Mouse (Mus musculus): ENCODE data around the gene Tlx2. TPM values are rescaled to one million over a fixed set of nuclear protein-coding genes. Genes with fewer than 3 reads are reported as not detected.

Gene Tlx2
- polyA plus RNA-seq, 1 experiment from 2014 or later, result not detected

- no peak overlapping the region for H3K27ac ChIP-seq
- H3K4me3 ChIP-seq, result no peak overlapping the region
- H3K36me3 ChIP-seq, result no peaks in the 10 kb centered on the region
- WGBS, result 23% methylated on average over 6 of the region's 6 CpGs
- H3K27me3 ChIP-seq (ENCODE audit: low read depth, poor library complexity, severe bottlenecking), result peaks cover 100% of the 10 kb centered on the region
- no peak for DNase-seq (ENCODE audit: low spot score)
- no peaks in the 10 kb centered on the region for H3K9me3 ChIP-seq (replicated peaks)
- H3K4me1 ChIP-seq, result peaks cover 33% of the 10 kb centered on the region
Observed at GRCm38 (mm10) chr6:83066441-83066840, 3.7 kb downstream of the Tlx2 start.

- Histone ChIP-seq H3K4me1 (peaks cover 29% of the 10 kb centered on the region), H3K36me3 (no peaks in the 10 kb centered on the region), H3K27ac (no peak overlapping the region), H3K27me3 (ENCODE audit: low read depth, poor library complexity, severe bottlenecking) (peaks cover 100% of the 10 kb centered on the region), H3K9me3 (replicated peaks) (no peaks in the 10 kb centered on the region), H3K4me3 (no peak overlapping the region)
- DNase-seq (ENCODE audit: low spot score), result no peak
- WGBS, result 46% methylated on average over 8 of the region's 8 CpGs
Observed at GRCm38 (mm10) chr6:83065995-83066394, 4.1 kb downstream of the Tlx2 start.

GRCm38 (mm10) chr6:83058725-83059124 is 11.4 kb downstream of the Tlx2 start:
- H3K27me3 ChIP-seq (ENCODE audit: low read depth, poor library complexity, severe bottlenecking), result peaks cover 55% of the 10 kb centered on the region

GRCm38 (mm10) chr6:83057790-83058189 is 12.3 kb downstream of the Tlx2 start, which contains the start of gene Dqx1:
TSS of gene Dqx1 (plus strand) at chr6:83057844.
- WGBS, result 50% methylated on average over 3 of the region's 3 CpGs

More at GRCm38 (mm10) chr6:83058725-83059124, 11.4 kb downstream of the Tlx2 start:
- 84% methylated on average over 2 of the region's 2 CpGs for WGBS
- Histone ChIP-seq H3K36me3 (peaks cover 29% of the 10 kb centered on the region), H3K9me3 (replicated peaks) (no peaks in the 10 kb centered on the region), H3K4me1 (peaks cover 27% of the 10 kb centered on the region), H3K4me3 (no peak overlapping the region), H3K27ac (no peak overlapping the region)
- DNase-seq (ENCODE audit: low spot score), result no peak

GRCm38 (mm10) chr6:83054871-83055431 is 15.1 kb downstream of the Tlx2 start, which contains the start of gene Htra2:
TSS of gene Htra2 (minus strand) at chr6:83055273.
- Histone ChIP-seq H3K27ac (peak within 1 kb of the TSS; percentile 93), H3K4me3 (peak within 1 kb of the TSS; percentile 99), H3K27me3 (ENCODE audit: low read depth, poor library complexity, severe bottlenecking) (peaks cover 17% of the 10 kb centered on the region), H3K9me3 (replicated peaks) (no peaks in the 10 kb centered on the region), H3K4me1 (peaks cover 29% of the 10 kb centered on the region), H3K36me3 (peaks cover 52% of the 10 kb centered on the region)
- under 1% methylated on average over 50 of the region's 50 CpGs for WGBS
- no peak for DNase-seq (ENCODE audit: low spot score)

More at GRCm38 (mm10) chr6:83057790-83058189, 12.3 kb downstream of the Tlx2 start, which contains the start of gene Dqx1:
- peaks cover 29% of the 10 kb centered on the region for H3K36me3 ChIP-seq
- no peaks in the 10 kb centered on the region for H3K9me3 ChIP-seq (replicated peaks)
- H3K27me3 ChIP-seq (ENCODE audit: low read depth, poor library complexity, severe bottlenecking), result peaks cover 46% of the 10 kb centered on the region
- no peak for DNase-seq (ENCODE audit: low spot score)
- H3K27ac ChIP-seq, result no peak within 1 kb of the TSS
- peaks cover 36% of the 10 kb centered on the region for H3K4me1 ChIP-seq
- H3K4me3 ChIP-seq, result no peak within 1 kb of the TSS

- WGBS, result under 1% methylated on average over 64 of the region's 64 CpGs
- Histone ChIP-seq H3K4me3 (peak within 1 kb of the TSS; percentile 99), H3K36me3 (peaks cover 56% of the 10 kb centered on the region), H3K4me1 (peaks cover 33% of the 10 kb centered on the region), H3K27ac (peak within 1 kb of the TSS; percentile 93), H3K27me3 (ENCODE audit: low read depth, poor library complexity, severe bottlenecking) (peaks cover 10% of the 10 kb centered on the region), H3K9me3 (replicated peaks) (no peaks in the 10 kb centered on the region)
- DNase-seq (ENCODE audit: low spot score), result peak; percentile 98
Observed at GRCm38 (mm10) chr6:83054074-83054851, 15.8 kb downstream of the Tlx2 start, which contains the start of gene Aup1. TSS of gene Aup1 (plus strand) at chr6:83054521.

GRCm38 (mm10) chr6:83053136-83053960 is 16.7 kb downstream of the Tlx2 start:
- WGBS, result 4% methylated on average over 26 of the region's 26 CpGs
- H3K27me3 ChIP-seq (ENCODE audit: low read depth, poor library complexity, severe bottlenecking), result peaks cover 3% of the 10 kb centered on the region; the same call in 1 of the 2 replicates
- peak overlapping the region; percentile 99 for H3K4me3 ChIP-seq
- peak overlapping the region; percentile 93 for H3K27ac ChIP-seq
- H3K4me1 ChIP-seq, result peaks cover 33% of the 10 kb centered on the region
- peak; percentile 64 for DNase-seq (ENCODE audit: low spot score)
- H3K9me3 ChIP-seq (replicated peaks), result no peaks in the 10 kb centered on the region
- peaks cover 53% of the 10 kb centered on the region for H3K36me3 ChIP-seq

GRCm38 (mm10) chr6:83049367-83049766 is 20.7 kb downstream of the Tlx2 start:
- H3K27ac ChIP-seq, result no peak overlapping the region
- no peaks in the 10 kb centered on the region for H3K27me3 ChIP-seq (ENCODE audit: low read depth, poor library complexity, severe bottlenecking)
- peaks cover 27% of the 10 kb centered on the region for H3K36me3 ChIP-seq
- no peaks in the 10 kb centered on the region for H3K9me3 ChIP-seq (replicated peaks)
- whole genome bisulfite sequencing, result 69% methylated on average over 10 of the region's 10 CpGs
- H3K4me3 ChIP-seq, result no peak overlapping the region
- H3K4me1 ChIP-seq, result peaks cover 21% of the 10 kb centered on the region
- no peak for DNase-seq (ENCODE audit: low spot score)

- Histone ChIP-seq H3K27me3 (ENCODE audit: low read depth, poor library complexity, severe bottlenecking) (0 out of 2 replicates have a peak, but pooled peaks cover under 1% of the 10 kb centered on the region), H3K9me3 (replicated peaks) (no peaks in the 10 kb centered on the region), H3K4me1 (peaks cover 17% of the 10 kb centered on the region; the same call in 1 of the 2 replicates), H3K4me3 (0 out of 2 replicates have a peak overlapping the region, but pooled peaks have one; percentile 10), H3K27ac (no peak overlapping the region), H3K36me3 (peaks cover 3% of the 10 kb centered on the region; the same call in 1 of the 2 replicates)
- WGBS, result 79% methylated on average over 9 of the region's 9 CpGs
- no peak for DNase-seq (ENCODE audit: low spot score)
Observed at GRCm38 (mm10) chr6:83044742-83045141, 25.4 kb downstream of the Tlx2 start.

GRCm38 (mm10) chr6:83043993-83044392 is 26.1 kb downstream of the Tlx2 start:
- 90% methylated on average over 5 of the region's 5 CpGs for WGBS
- Histone ChIP-seq H3K4me1 (peaks cover 14% of the 10 kb centered on the region; the same call in 1 of the 2 replicates), H3K27me3 (ENCODE audit: low read depth, poor library complexity, severe bottlenecking) (0 out of 2 replicates have a peak, but pooled peaks cover 3% of the 10 kb centered on the region), H3K4me3 (no peak overlapping the region), H3K27ac (peak overlapping the region; percentile 32; the same call in 1 of the 2 replicates), H3K9me3 (replicated peaks) (no peaks in the 10 kb centered on the region), H3K36me3 (no peaks in the 10 kb centered on the region)
- DNase-seq (ENCODE audit: low spot score), result no peak

GRCm38 (mm10) chr6:83043561-83043960 is 26.5 kb downstream of the Tlx2 start:
- WGBS, result 65% methylated on average over 6 of the region's 6 CpGs

GRCm38 (mm10) chr6:83040601-83041000 is 29.5 kb downstream of the Tlx2 start:
- DNase-seq (ENCODE audit: low spot score), result no peak
- Histone ChIP-seq H3K27me3 (ENCODE audit: low read depth, poor library complexity, severe bottlenecking) (peaks cover 30% of the 10 kb centered on the region), H3K4me1 (peaks cover 24% of the 10 kb centered on the region), H3K9me3 (replicated peaks) (no peaks in the 10 kb centered on the region), H3K36me3 (no peaks in the 10 kb centered on the region), H3K27ac (no peak overlapping the region), H3K4me3 (no peak overlapping the region)
- WGBS, result 75% methylated on average over 5 of the region's 5 CpGs

More at GRCm38 (mm10) chr6:83043561-83043960, 26.5 kb downstream of the Tlx2 start:
- H3K4me1 ChIP-seq, result peaks cover 18% of the 10 kb centered on the region
- no peaks in the 10 kb centered on the region for H3K36me3 ChIP-seq
- DNase-seq (ENCODE audit: low spot score), result no peak
- H3K27ac ChIP-seq, result peak overlapping the region; percentile 32; the same call in 1 of the 2 replicates
- H3K27me3 ChIP-seq (ENCODE audit: low read depth, poor library complexity, severe bottlenecking), result 0 out of 2 replicates have a peak, but pooled peaks cover 3% of the 10 kb centered on the region
- no peak overlapping the region for H3K4me3 ChIP-seq
- no peaks in the 10 kb centered on the region for H3K9me3 ChIP-seq (replicated peaks)
